Mouse (Mus musculus) kidney, embryonic 16.5 days (tissue): ENCODE data around the gene Abhd2. TPM values are rescaled to one million over a fixed set of nuclear protein-coding genes. Genes with fewer than 3 reads are reported as not detected.

Source experiments
- ATAC-seq: fragments of 200-750 bp; cut with Nextera tagmentation; 2 replicates; pipeline ENCODE4 v1.8.0; 2017; ENCODE audit warnings: moderate TSS enrichment; ENCODE audit not compliant: low FRiP score, low TSS enrichment
- H3K27ac ChIP-seq: fragments of 300-500 bp; sonication (generic); 2 replicates; pipeline ENCODE4 v1.5.1; 2014; ENCODE audit warnings: low read length
- H3K27me3 ChIP-seq: fragments of 300-500 bp; sonication (generic); 2 replicates; pipeline ENCODE4 v1.6.1; 2014; ENCODE audit warnings: low read length, control low read depth, mixed read lengths; ENCODE audit not compliant: insufficient read depth
- H3K36me3 ChIP-seq: fragments of 300-500 bp; sonication (generic); 2 replicates; pipeline ENCODE4 v1.6.1; 2014; ENCODE audit warnings: low read length, control low read depth, mixed read lengths; ENCODE audit not compliant: insufficient read depth
- H3K4me1 ChIP-seq: fragments of 300-500 bp; sonication (generic); 2 replicates; pipeline ENCODE4 v1.6.1; 2014; ENCODE audit warnings: low read length, control low read depth, mixed read lengths; ENCODE audit not compliant: insufficient read depth
- H3K4me2 ChIP-seq: fragments of 300-500 bp; sonication (generic); replicated peaks from 2 replicates; pipeline ENCODE4 v1.6.1; 2014; ENCODE audit warnings: low read depth, low read length
- H3K4me3 ChIP-seq: fragments of 300-500 bp; sonication (generic); 2 replicates; pipeline ENCODE4 v1.5.1; 2014; ENCODE audit warnings: mild to moderate bottlenecking, low read length
- H3K9ac ChIP-seq: fragments of 300-500 bp; sonication (generic); replicated peaks from 2 replicates; pipeline ENCODE4 v1.6.1; 2014; ENCODE audit warnings: low read length
- H3K9me3 ChIP-seq: fragments of 300-500 bp; sonication (generic); 2 replicates; pipeline ENCODE4 v1.6.1; 2016; ENCODE audit warnings: low read length, control low read depth
- WGBS: fragments of 180-500 bp; shearing (Covaris S2); extraction: QIAGEN DNeasy Blood & Tissue Kit; methylation state at CpG from one replicate; pipeline ENCODE4 v1.1.7; 2014; 5-methylcytosine and 5-hydroxymethylcytosine counted together
- polyA plus RNA-seq: library from polyadenylated mRNA; unstranded; fragments of >200 nt; fragmentation: Nextera tagmentation; extraction: Ambion mirVana; gene quantifications from 2 replicates; pipeline ENCODE4 v1.2.1, GENCODE M21; 2015

The Abhd2 gene
- polyA plus RNA-seq, 1 experiment from 2014 or later, result 11.0 TPM

DNA sequence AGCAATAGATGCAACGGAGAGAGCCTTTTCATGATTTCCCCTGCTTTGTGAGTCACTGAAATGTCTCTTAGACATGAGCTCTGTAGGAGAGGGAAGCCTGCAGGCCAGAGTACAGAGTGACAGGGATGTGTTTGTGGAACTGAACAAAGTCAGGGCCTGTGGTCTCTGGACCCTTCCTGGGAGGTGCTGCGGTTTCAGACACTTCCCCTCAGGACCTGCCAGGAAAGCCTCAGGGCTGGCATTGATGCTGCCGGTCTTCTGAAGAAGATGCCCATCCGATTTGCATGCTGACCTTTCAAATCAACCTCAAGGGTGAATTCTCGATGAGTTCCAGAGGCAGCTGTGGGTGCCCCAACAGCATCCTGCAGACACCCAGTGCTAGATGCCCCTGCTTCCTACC is 41.5 kb downstream of the Abhd2 start:
- no peak overlapping the region for H3K27ac ChIP-seq
- ATAC-seq, result no peak
- H3K36me3 ChIP-seq, result no peaks in the 10 kb centered on the region
- peaks cover 70% of the 10 kb centered on the region for H3K4me1 ChIP-seq
- H3K4me3 ChIP-seq, result no peak overlapping the region
- no peaks in the 10 kb centered on the region for H3K9me3 ChIP-seq
- H3K9ac ChIP-seq, result no peak overlapping the region
- H3K4me2 ChIP-seq, result no peak overlapping the region
- no peaks in the 10 kb centered on the region for H3K27me3 ChIP-seq
- 72% methylated on average over 5 of the region's 5 CpGs for WGBS

- no peak for ATAC-seq
- 77% methylated on average over 8 of the region's 8 CpGs for WGBS
- peaks cover 64% of the 10 kb centered on the region for H3K4me1 ChIP-seq
- H3K27ac ChIP-seq, result no peak overlapping the region
- no peaks in the 10 kb centered on the region for H3K27me3 ChIP-seq
- H3K9ac ChIP-seq, result no peak overlapping the region
- H3K4me3 ChIP-seq, result no peak overlapping the region
- no peaks in the 10 kb centered on the region for H3K36me3 ChIP-seq
- no peak overlapping the region for H3K4me2 ChIP-seq
- H3K9me3 ChIP-seq, result no peaks in the 10 kb centered on the region
These were observed 42.1 kb downstream of the Abhd2 start for GRCm38 (mm10) chr7:79315149-79315548.

- Histone ChIP-seq H3K4me1 (peaks cover 59% of the 10 kb centered on the region), H3K9me3 (no peaks in the 10 kb centered on the region), H3K4me2 (no peak overlapping the region), H3K4me3 (no peak overlapping the region), H3K9ac (no peak overlapping the region; the same call in 1 of the 2 replicates), H3K27ac (0 out of 2 replicates have a peak overlapping the region, but pooled peaks have one; percentile 20), H3K36me3 (no peaks in the 10 kb centered on the region), H3K27me3 (no peaks in the 10 kb centered on the region)
- ATAC-seq, result no peak
- WGBS, result 20% methylated on average over 10 of the region's 10 CpGs
These were observed 43.2 kb downstream of the Abhd2 start for GRCm38 (mm10) chr7:79316069-79316695.

DNA sequence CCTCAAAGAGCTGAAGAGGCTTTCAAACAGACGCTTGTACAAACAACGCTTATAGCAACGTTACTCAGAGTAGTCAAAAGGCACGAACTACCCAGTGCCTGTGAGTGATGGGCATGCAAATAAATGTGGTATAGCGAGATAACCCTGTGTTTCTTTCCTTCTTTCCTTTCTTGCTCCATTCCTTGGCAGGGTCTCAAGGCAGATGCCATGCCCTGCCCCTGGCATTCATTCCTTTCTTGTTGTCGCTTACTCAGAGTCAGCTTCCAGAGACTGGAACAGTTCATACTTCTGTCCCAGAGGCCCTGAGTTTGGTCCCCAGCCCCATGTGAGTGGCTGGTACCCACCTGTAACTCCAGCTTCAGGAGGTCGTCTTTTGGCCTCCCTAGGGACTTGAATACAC is 44.6 kb downstream of the Abhd2 start:
- ATAC-seq, result no peak
- Histone ChIP-seq H3K4me3 (no peak overlapping the region), H3K4me2 (no peak overlapping the region), H3K36me3 (no peaks in the 10 kb centered on the region), H3K27ac (peak overlapping the region; percentile 7; the same call in 1 of the 2 replicates), H3K9me3 (no peaks in the 10 kb centered on the region), H3K4me1 (peaks cover 62% of the 10 kb centered on the region), H3K9ac (no peak overlapping the region), H3K27me3 (no peaks in the 10 kb centered on the region)
- 76% methylated on average over 7 of the region's 7 CpGs for WGBS

DNA sequence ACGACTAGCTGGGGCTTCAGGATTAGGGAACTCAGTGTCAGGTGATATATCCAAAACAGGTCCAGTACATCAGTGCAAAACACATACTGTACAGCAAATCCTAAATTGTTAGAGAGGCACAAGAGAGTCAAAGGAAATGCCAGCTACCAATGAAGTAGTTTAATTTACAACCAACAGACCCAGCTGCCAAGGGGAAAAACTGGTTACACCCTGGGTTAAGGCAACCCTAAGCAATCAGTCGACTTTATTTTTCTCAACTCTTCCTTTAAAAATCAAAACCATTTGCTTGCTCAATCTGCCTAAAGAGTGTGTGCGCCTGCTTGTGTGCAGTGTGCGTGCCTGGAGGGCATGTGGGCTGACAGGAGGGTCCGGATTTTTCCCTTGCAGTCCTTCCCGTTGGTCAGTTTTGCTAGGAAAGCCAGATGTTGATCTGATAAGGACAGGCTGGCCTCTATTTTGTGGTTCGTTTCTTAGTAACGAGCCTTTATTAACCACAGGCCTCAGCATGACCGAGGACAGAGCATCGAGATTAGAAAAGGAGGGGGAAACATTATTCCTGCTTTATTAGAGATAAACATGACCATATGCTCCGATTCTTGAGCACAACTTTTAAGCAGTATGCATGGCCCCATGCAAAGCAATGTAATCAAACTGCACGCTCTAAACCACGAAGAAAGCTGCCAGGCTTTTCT is 45.3 kb downstream of the Abhd2 start:
- Histone ChIP-seq H3K27ac (peak overlapping the region; percentile 7; the same call in 1 of the 2 replicates), H3K4me3 (no peak overlapping the region), H3K9me3 (no peaks in the 10 kb centered on the region), H3K27me3 (no peaks in the 10 kb centered on the region), H3K4me2 (no peak overlapping the region), H3K36me3 (no peaks in the 10 kb centered on the region), H3K9ac (no peak overlapping the region), H3K4me1 (peaks cover 62% of the 10 kb centered on the region)
- ATAC-seq, result no peak
- WGBS, result 59% methylated on average over 13 of the region's 13 CpGs

DNA sequence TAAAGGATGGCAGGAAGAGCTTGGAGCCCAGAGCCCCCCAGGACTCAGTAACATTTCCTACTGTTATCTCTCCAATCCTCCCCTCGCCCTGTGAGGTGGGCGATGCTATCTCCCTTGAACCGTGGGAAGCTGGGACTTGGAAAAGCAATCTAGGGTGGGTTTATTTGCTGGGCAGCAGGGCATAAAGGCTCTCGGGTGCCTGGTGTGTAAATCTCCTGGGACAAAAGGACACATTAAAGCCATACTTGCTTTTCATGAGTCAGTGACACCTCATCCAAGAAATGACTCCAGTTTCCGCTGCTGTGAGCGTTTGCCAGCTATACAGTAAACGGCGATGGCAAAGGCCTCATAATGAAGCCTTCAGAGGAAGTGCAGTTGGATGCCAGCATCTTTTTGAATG is 50.9 kb downstream of the Abhd2 start:
- Histone ChIP-seq H3K9ac (no peak overlapping the region), H3K4me2 (no peak overlapping the region), H3K27ac (peak overlapping the region; percentile 47), H3K36me3 (peaks cover 11% of the 10 kb centered on the region; the same call in 1 of the 2 replicates), H3K9me3 (no peaks in the 10 kb centered on the region), H3K4me1 (peaks cover 28% of the 10 kb centered on the region), H3K4me3 (no peak overlapping the region), H3K27me3 (no peaks in the 10 kb centered on the region)
- WGBS, result 28% methylated on average over 8 of the region's 8 CpGs
- ATAC-seq, result peak; percentile 58

- H3K27ac ChIP-seq, result no peak overlapping the region
- ATAC-seq, result no peak
- H3K4me1 ChIP-seq, result peaks cover 9% of the 10 kb centered on the region
- peaks cover 21% of the 10 kb centered on the region; the same call in 1 of the 2 replicates for H3K36me3 ChIP-seq
- no peak overlapping the region for H3K4me2 ChIP-seq
- H3K27me3 ChIP-seq, result no peaks in the 10 kb centered on the region
- no peak overlapping the region for H3K9ac ChIP-seq
- no peaks in the 10 kb centered on the region for H3K9me3 ChIP-seq
- 78% methylated on average over 5 of the region's 5 CpGs for WGBS
- no peak overlapping the region for H3K4me3 ChIP-seq
These were observed 55.8 kb downstream of the Abhd2 start for GRCm38 (mm10) chr7:79328769-79329168.

DNA sequence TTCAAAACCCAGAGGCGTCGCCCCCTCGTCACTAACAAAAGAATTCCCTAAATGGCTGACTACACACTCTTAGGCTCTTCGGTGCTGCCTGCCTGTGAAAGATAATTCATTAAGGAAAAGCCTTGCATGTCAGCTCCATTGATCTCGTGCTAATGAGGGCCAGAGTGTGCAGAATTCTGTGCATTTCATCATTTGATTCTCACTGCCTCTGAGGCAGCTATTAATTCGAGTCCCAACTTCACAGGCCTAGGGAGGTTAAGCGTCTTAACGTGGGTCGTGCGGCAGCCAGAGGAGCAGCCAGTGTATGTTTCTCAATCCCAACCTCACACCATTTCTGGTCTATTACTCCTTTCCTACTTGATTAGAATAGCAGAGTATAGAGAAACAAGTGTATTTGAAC is 58.2 kb downstream of the Abhd2 start:
- Histone ChIP-seq H3K27me3 (no peaks in the 10 kb centered on the region), H3K9ac (no peak overlapping the region), H3K9me3 (no peaks in the 10 kb centered on the region), H3K36me3 (peaks cover 20% of the 10 kb centered on the region; the same call in 1 of the 2 replicates), H3K27ac (no peak overlapping the region), H3K4me3 (no peak overlapping the region), H3K4me2 (no peak overlapping the region), H3K4me1 (no peaks in the 10 kb centered on the region)
- no peak for ATAC-seq
- WGBS, result 69% methylated on average over 10 of the region's 10 CpGs

DNA sequence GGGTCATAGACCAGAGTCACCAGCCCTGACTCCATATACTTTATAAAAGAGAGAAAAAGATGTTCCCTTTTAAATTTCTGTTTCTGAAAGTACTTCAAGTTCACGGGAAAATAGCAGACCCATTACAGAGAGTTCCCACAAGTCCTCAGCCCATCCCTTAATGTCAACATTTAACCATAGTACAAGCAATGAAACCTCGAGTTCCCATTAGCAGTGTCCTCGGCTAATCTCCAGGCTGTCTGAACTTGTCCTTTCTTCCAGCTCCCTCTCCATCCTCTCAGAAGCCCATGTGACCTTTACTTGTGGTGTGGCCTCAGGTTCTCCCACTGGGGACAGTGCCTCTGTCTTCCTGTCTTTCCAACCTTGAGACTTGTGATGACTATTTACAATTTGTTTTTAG is 60.4 kb downstream of the Abhd2 start:
- no peak overlapping the region for H3K4me2 ChIP-seq
- no peak overlapping the region for H3K27ac ChIP-seq
- H3K4me1 ChIP-seq, result no peaks in the 10 kb centered on the region
- no peak for ATAC-seq
- no peak overlapping the region for H3K9ac ChIP-seq
- H3K36me3 ChIP-seq, result peaks cover 27% of the 10 kb centered on the region
- H3K4me3 ChIP-seq, result no peak overlapping the region
- H3K9me3 ChIP-seq, result no peaks in the 10 kb centered on the region
- H3K27me3 ChIP-seq, result no peaks in the 10 kb centered on the region
- WGBS, result 74% methylated on average over 3 of the region's 3 CpGs

DNA sequence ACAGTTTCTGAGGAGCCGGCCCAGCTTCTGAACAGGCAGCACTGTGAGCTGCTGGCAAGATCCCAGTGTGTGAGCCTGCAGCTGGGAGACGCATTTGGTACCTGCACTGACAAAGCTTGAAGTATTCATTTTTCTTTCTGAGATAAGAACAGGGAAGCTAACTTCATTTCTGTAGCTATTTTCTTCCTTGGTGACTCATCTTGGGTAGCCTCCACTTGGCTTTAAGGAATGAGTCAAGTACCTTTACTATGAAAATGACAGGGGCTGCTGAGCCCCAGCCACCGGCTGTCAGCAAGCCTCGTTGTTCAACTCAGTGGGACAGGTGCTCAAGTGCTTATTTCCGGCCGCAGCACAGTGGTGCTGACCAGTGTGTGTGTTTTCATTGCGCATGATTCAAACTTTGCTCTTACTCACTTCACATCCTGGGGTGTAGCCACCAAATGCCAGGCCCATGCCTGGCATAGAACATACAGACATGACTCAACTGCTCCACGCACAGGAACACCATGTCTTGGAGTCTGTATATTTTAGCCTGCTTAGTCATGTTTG is 63.4 kb downstream of the Abhd2 start:
- WGBS, result 92% methylated on average over 8 of the region's 8 CpGs
- H3K9ac ChIP-seq, result no peak overlapping the region
- no peak for ATAC-seq

More for the DNA sequence above, 63.4 kb downstream of the Abhd2 start:
- Histone ChIP-seq H3K4me1 (no peaks in the 10 kb centered on the region), H3K4me2 (no peak overlapping the region), H3K4me3 (no peak overlapping the region), H3K9me3 (no peaks in the 10 kb centered on the region), H3K27me3 (no peaks in the 10 kb centered on the region), H3K36me3 (peaks cover 16% of the 10 kb centered on the region; the same call in 1 of the 2 replicates), H3K27ac (no peak overlapping the region)
